Mouse (Mus musculus) limb, embryonic 15.5 days (tissue): Measurements from ENCODE around the gene Tbccd1. TPM values are rescaled to one million over a fixed set of nuclear protein-coding genes. Genes with fewer than 3 reads are reported as not detected.
A peak's percentile ranks its signal among the peaks of the same experiment; 100 is the strongest.

Experiments used
- ATAC-seq: fragments of 200-750 bp; cut with Nextera tagmentation; 2 replicates; pipeline ENCODE4 v1.8.0; 2017; ENCODE audit warnings: low read depth, moderate TSS enrichment; ENCODE audit not compliant: insufficient number of reproducible peaks, low FRiP score, low TSS enrichment
- H3K27ac ChIP-seq: fragments of 300-500 bp; sonication (generic); 2 replicates; pipeline ENCODE4 v1.5.1; 2015; ENCODE audit warnings: moderate library complexity, mild to moderate bottlenecking, inconsistent platforms
- H3K27me3 ChIP-seq: fragments of 300-500 bp; sonication (generic); 2 replicates; pipeline ENCODE4 v1.6.1; 2015; ENCODE audit warnings: inconsistent platforms
- H3K36me3 ChIP-seq: fragments of 300-500 bp; sonication (generic); 2 replicates; pipeline ENCODE4 v1.6.1; 2015; ENCODE audit warnings: inconsistent platforms
- H3K4me1 ChIP-seq: fragments of 300-500 bp; sonication (generic); 2 replicates; pipeline ENCODE4 v1.6.1; 2015; ENCODE audit warnings: inconsistent platforms
- H3K4me2 ChIP-seq: fragments of 300-500 bp; sonication (generic); 2 replicates; pipeline ENCODE4 v1.6.1; 2015; ENCODE audit warnings: mild to moderate bottlenecking, inconsistent platforms
- H3K4me3 ChIP-seq: fragments of 300-500 bp; sonication (generic); 2 replicates; pipeline ENCODE4 v1.5.1; 2015; ENCODE audit warnings: mild to moderate bottlenecking, inconsistent platforms
- H3K9ac ChIP-seq: fragments of 300-500 bp; sonication (generic); 2 replicates; pipeline ENCODE4 v1.6.1; 2015; ENCODE audit warnings: inconsistent platforms
- H3K9me3 ChIP-seq: fragments of 300-500 bp; sonication (generic); 2 replicates; pipeline ENCODE4 v1.6.1; 2016; ENCODE audit warnings: inconsistent platforms
- WGBS: fragments of 180-500 bp; shearing (Covaris S2); methylation state at CpG from one replicate; pipeline ENCODE4 v1.1.7; 2015; 5-methylcytosine and 5-hydroxymethylcytosine counted together
- polyA plus RNA-seq: library from polyadenylated mRNA; unstranded; fragments of >200 nt; fragmentation: Nextera tagmentation; extraction: Ambion mirVana; gene quantifications from 2 replicates; pipeline ENCODE4 v1.2.1, GENCODE M21; 2015

Tbccd1 gene
- 24.7 and 25.0 TPM in 2 replicates for polyA plus RNA-seq

DNA sequence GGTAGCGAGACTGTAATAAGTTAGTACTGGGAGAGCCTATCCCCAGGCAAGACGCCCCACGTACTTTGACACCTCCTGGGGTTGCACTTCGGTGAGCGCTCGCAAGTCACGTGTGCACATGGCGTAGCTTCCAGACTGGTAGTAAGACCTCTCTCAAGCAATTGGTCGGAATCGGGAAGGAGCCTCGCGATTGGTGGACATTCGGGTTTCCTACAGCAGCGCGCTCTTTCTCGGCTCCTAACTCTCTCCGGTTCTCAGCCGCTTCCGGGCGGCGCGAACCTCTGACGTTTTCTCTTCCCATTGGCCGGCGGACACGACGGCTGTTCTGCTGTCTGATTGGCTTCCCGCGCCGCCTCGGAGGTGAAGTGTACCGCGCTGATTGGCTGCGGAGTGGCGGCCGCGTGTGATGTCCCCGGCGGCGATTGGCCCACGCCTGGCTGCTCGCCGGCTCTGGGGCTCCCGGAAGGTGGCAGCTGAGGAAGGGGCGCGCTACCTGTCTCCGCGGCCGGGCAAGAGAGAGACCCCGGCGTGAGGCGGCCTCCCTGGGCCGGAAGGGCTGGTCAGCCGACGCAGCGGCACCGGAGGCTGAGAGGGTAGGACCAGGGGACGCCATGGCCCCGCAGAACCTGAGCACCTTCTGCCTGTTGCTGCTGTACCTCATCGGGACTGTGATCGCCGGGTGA is at the start of gene Tbccd1, which contains the start of gene Dnajb11:
Tbccd1 (minus strand) TSS at position 239 of the 683 bp plus-strand sequence.
Dnajb11 (plus strand) TSS at position 415 of the 683 bp plus-strand sequence.
- Histone ChIP-seq H3K27me3 (no peaks in the 10 kb centered on the region), H3K36me3 (peaks cover 2% of the 10 kb centered on the region), H3K4me3 (peak within 1 kb of the TSS; percentile 97), H3K9ac (peak within 1 kb of the TSS; percentile 91), H3K27ac (peak within 1 kb of the TSS; percentile 83), H3K4me1 (peaks cover 12% of the 10 kb centered on the region), H3K4me2 (peak within 1 kb of the TSS; percentile 89), H3K9me3 (no peaks in the 10 kb centered on the region)
- WGBS: under 1% methylated on average over 60 of the region's 62 CpGs
- peak; percentile 100 for ATAC-seq

DNA sequence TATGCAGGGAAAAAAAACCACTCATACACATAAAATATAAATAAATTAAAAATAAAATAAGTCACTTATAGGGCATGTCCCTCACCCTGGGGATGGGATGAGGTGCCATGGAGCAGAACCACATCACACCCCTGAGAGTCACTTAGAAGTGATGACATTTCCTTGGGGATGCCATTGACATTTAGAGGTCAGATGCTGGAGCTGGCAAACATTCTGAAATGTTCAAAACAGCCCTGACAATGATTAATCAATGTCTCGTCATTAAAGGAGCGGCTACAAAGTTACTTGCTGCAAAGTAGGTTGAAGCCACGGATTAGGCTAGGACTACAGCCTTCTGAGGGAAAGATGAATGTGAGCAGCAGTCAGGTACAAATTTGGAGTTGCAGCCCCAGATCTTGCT is 43.9 kb upstream of the Tbccd1 start:
- H3K4me3 ChIP-seq: no peak overlapping the region
- 75% methylated on average over 3 of the region's 3 CpGs for WGBS
- no peak for ATAC-seq

DNA sequence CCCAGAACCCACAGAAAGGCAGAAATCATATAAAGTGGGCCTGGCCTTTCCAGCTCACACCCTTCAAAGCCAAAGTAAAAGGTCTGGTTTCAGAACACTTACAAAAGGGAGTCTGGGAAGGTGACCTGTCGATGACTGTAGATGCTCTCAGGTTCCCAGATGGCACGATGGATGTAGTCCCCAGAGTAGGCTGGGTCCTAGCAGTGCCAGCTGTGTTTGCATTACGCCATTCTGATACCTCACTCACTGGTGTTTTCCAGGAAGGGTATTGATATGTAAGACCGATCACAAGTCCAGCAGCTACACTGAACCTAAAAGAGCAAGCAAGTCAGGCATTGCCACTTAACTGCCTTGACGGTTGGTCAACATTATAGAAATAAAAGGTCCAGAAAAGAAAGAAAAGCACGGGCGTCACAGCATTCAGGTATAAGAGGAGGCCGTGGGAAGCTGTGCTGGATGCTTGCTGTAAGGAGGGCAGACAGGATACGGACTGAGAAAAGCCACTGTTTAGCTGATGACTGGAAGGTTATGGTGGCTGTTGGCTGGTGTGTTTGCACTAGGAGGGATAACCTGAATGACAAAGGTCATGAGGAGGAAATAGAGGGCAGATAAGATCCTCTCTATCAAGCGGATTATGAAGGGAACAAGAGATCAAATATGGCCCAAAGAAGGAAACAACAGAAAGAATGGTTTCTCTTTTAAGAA is 42.5 kb upstream of the Tbccd1 start:
- Histone ChIP-seq H3K27me3 (0 out of 2 replicates have a peak, but pooled peaks cover 2% of the 10 kb centered on the region), H3K27ac (no peak overlapping the region), H3K4me2 (no peak overlapping the region), H3K4me3 (no peak overlapping the region), H3K9ac (no peak overlapping the region), H3K9me3 (no peaks in the 10 kb centered on the region), H3K4me1 (peaks cover 2% of the 10 kb centered on the region; the same call in 1 of the 2 replicates), H3K36me3 (no peaks in the 10 kb centered on the region)
- no peak for ATAC-seq
- WGBS: 77% methylated on average over 10 of the region's 10 CpGs

More for the DNA sequence above, 43.9 kb upstream of the Tbccd1 start:
- 0 out of 2 replicates have a peak, but pooled peaks cover 2% of the 10 kb centered on the region for H3K27me3 ChIP-seq
- H3K4me1 ChIP-seq: peaks cover 2% of the 10 kb centered on the region; the same call in 1 of the 2 replicates
- no peak overlapping the region for H3K4me2 ChIP-seq
- no peak overlapping the region for H3K9ac ChIP-seq
- H3K27ac ChIP-seq: no peak overlapping the region
- H3K9me3 ChIP-seq: no peaks in the 10 kb centered on the region
- no peaks in the 10 kb centered on the region for H3K36me3 ChIP-seq

DNA sequence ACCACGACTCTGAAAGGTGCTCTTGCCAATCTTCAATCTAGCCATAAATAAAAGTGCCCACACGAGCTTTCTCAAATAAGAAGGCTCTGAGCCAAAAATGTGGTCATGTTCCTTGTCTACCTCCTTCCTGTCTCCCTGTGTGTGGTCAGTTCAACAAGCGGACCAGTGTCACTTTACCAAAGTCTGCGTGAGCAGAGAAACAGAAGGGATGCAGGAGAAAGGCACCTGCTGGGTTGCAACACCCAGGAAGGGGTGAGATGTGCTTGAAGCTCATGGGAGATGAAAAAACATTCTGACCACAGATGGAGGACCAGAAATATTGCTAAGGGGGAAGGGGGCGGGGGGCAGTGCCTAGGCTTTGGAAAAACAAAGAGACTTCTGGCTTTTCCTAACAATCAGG is 41.9 kb upstream of the Tbccd1 start:
- H3K4me1 ChIP-seq: peaks cover 2% of the 10 kb centered on the region; the same call in 1 of the 2 replicates
- no peaks in the 10 kb centered on the region for H3K36me3 ChIP-seq
- no peak overlapping the region for H3K4me3 ChIP-seq
- H3K27ac ChIP-seq: no peak overlapping the region
- 0 out of 2 replicates have a peak, but pooled peaks cover 2% of the 10 kb centered on the region for H3K27me3 ChIP-seq
- WGBS: 36% methylated on average over 5 of the region's 5 CpGs
- no peak overlapping the region for H3K9ac ChIP-seq
- H3K4me2 ChIP-seq: no peak overlapping the region
- ATAC-seq: no peak
- no peaks in the 10 kb centered on the region for H3K9me3 ChIP-seq

DNA sequence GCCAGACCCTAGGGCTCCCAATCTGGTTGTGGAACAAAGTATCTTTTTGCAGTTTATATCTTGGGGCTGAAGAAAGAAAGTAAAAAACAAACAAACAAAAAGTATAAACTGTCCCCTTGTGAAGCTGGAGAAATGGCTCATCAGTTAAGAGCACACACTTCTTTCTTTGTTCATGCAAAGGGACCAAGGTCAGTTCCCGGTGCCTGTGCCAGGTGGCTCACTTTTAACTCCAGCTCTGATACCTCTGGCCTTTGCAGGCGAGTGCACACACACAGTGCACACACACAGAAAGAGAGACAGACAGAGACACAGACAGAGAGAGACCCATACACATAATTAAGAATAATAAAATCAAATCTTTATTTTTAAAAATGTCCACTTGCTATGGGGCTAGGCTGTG is 39.1 kb upstream of the Tbccd1 start:
- 66% methylated on average over 2 of the region's 2 CpGs for WGBS

GRCm38 (mm10) chr16:22894095-22894494 is 36.6 kb upstream of the Tbccd1 start:
- no peak for ATAC-seq
- WGBS: 73% methylated on average over 8 of the region's 8 CpGs
- Histone ChIP-seq H3K27me3 (0 out of 2 replicates have a peak, but pooled peaks cover 2% of the 10 kb centered on the region), H3K4me3 (no peak overlapping the region), H3K9ac (no peak overlapping the region), H3K4me1 (no peaks in the 10 kb centered on the region; the same call in 1 of the 2 replicates), H3K36me3 (no peaks in the 10 kb centered on the region), H3K9me3 (no peaks in the 10 kb centered on the region), H3K27ac (no peak overlapping the region), H3K4me2 (no peak overlapping the region)

More for the DNA sequence above, 39.1 kb upstream of the Tbccd1 start:
- Histone ChIP-seq H3K27ac (no peak overlapping the region), H3K36me3 (no peaks in the 10 kb centered on the region), H3K27me3 (0 out of 2 replicates have a peak, but pooled peaks cover 2% of the 10 kb centered on the region), H3K4me1 (peaks cover 2% of the 10 kb centered on the region; the same call in 1 of the 2 replicates), H3K9me3 (no peaks in the 10 kb centered on the region), H3K9ac (no peak overlapping the region), H3K4me3 (no peak overlapping the region), H3K4me2 (no peak overlapping the region)
- no peak for ATAC-seq

DNA sequence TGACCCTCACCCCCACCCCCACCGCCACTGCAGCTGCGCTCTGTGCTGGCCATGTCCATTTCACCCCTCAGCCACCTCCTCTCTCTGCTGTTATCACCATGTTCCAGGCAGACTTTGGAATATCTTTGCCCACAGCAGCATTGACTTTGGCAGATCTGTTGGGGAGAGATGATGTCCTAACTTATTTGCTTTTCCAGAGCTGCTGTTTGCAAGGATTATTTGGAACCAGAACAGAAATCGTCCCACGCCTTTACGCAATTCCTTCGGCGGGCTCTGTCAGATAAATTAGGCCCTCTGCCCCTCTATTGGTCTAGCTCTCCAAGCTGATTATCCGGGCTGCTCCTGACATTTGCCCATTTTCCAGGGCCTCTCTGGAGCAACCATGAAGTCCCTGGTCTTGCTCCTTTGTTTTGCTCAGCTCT is 34.3 kb upstream of the Tbccd1 start:
- Histone ChIP-seq H3K4me3 (no peak overlapping the region), H3K27ac (no peak overlapping the region), H3K27me3 (no peaks in the 10 kb centered on the region), H3K9ac (no peak overlapping the region), H3K4me2 (no peak overlapping the region), H3K4me1 (no peaks in the 10 kb centered on the region), H3K36me3 (no peaks in the 10 kb centered on the region), H3K9me3 (no peaks in the 10 kb centered on the region)
- 88% methylated on average over 8 of the region's 8 CpGs for WGBS
- ATAC-seq: no peak

GRCm38 (mm10) chr16:22890683-22891510 is 33.4 kb upstream of the Tbccd1 start, which contains the start of gene Ahsg:
Gene Ahsg, plus strand, starts transcription at chr16:22891277.
- Histone ChIP-seq H3K27me3 (no peaks in the 10 kb centered on the region), H3K9me3 (no peaks in the 10 kb centered on the region), H3K4me3 (no peak within 1 kb of the TSS), H3K36me3 (no peaks in the 10 kb centered on the region), H3K27ac (no peak within 1 kb of the TSS), H3K4me1 (no peaks in the 10 kb centered on the region), H3K9ac (no peak within 1 kb of the TSS), H3K4me2 (no peak within 1 kb of the TSS)
- 74% methylated on average over 11 of the region's 11 CpGs for WGBS
- ATAC-seq: no peak

DNA sequence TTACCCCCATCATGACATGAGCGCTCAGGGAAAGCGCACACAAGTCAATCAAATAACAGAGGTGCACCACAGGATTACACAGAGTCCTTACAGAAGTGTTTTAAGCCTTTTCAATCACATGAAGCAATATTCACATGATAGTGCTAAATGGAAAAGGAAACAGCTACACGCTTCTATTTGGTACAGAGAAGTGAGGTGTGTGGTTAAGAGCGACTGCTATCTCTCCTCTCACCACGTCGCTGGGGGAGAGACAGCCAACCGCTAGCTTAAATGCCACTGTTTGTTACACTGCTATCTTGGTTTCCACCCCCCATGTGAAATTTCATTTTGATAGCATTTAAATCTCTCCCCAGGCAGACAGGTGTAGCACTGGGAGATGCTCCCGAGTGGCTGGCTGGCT is 32.2 kb upstream of the Tbccd1 start:
- Histone ChIP-seq H3K36me3 (no peaks in the 10 kb centered on the region), H3K4me1 (no peaks in the 10 kb centered on the region), H3K27ac (no peak overlapping the region), H3K9ac (no peak overlapping the region), H3K27me3 (no peaks in the 10 kb centered on the region), H3K4me2 (no peak overlapping the region), H3K9me3 (no peaks in the 10 kb centered on the region), H3K4me3 (no peak overlapping the region)
- 88% methylated on average over 8 of the region's 8 CpGs for WGBS
- no peak for ATAC-seq

DNA sequence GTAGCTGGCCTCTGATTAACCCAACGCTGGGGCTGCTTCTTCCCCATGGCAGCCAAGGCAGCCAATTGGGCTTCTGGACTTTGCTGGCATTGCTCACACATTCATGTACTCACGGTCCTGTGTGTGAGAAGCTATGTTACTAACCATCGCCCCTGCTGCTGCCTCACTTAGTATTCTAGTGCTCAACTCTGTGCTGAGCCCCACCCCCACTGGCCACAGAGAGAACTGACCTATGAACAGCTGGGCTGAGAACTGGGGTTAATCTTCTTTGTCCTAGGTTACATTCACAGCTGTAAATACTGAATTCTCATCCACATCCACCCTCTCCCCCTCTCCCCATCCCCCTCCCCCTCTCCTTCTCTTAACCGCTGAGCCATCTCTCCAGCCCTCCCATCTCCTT is 31.4 kb upstream of the Tbccd1 start:
- no peaks in the 10 kb centered on the region for H3K27me3 ChIP-seq
- H3K9me3 ChIP-seq: no peaks in the 10 kb centered on the region
- H3K4me3 ChIP-seq: no peak overlapping the region
- no peaks in the 10 kb centered on the region for H3K36me3 ChIP-seq
- H3K9ac ChIP-seq: no peak overlapping the region
- 87% methylated on average over 4 of the region's 4 CpGs for WGBS
- H3K4me1 ChIP-seq: no peaks in the 10 kb centered on the region
- H3K27ac ChIP-seq: no peak overlapping the region
- H3K4me2 ChIP-seq: no peak overlapping the region
- ATAC-seq: no peak

GRCm38 (mm10) chr16:22886726-22887125 is 29.3 kb upstream of the Tbccd1 start:
- H3K9ac ChIP-seq: no peak overlapping the region
- no peaks in the 10 kb centered on the region for H3K9me3 ChIP-seq
- H3K4me1 ChIP-seq: no peaks in the 10 kb centered on the region
- no peaks in the 10 kb centered on the region for H3K27me3 ChIP-seq
- H3K4me2 ChIP-seq: no peak overlapping the region
- 81% methylated on average over 3 of the region's 3 CpGs for WGBS
- no peaks in the 10 kb centered on the region for H3K36me3 ChIP-seq
- H3K27ac ChIP-seq: no peak overlapping the region
- no peak for ATAC-seq
- H3K4me3 ChIP-seq: no peak overlapping the region
